Mouse (Mus musculus): Measurements from ENCODE around the gene Cdyl2.

DNA sequence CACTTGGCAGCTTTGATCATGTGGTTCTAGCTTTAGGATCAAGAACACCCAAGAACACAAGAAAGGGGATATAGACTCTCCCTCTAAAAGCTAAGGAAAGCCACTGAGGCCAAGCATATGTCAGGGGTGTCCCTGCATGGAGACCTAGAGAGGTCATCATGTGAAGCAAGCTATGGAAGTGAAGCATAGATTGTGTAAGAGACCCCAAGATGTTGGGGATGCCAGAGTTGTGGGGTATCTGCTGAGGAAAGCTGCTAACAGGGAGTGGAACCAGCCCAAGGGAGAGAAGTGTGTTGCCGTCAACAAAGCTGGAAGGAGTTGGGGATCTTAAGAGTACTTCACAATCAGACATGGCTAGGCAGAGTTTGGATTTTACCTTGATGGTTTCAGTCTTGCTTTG, 7.9 kb upstream of the Cdyl2 start:
- no peak for TF ChIP-seq TAL1 (conservative IDR thresholded peaks at IDR 0.05; ENCODE audit: low read depth, low read length)
- no peak for TF ChIP-seq CTCF (IDR thresholded peaks at IDR 0.05; ENCODE audit: low read depth, low read length)
- no peak for TF ChIP-seq GATA1 (IDR thresholded peaks at IDR 0.05; ENCODE audit: borderline replicate concordance, low read length)
- TF ChIP-seq GATA2 (IDR thresholded peaks at IDR 0.05; ENCODE audit: borderline replicate concordance, low read depth, low read length) = no peak
